Mouse (Mus musculus) forebrain, postnatal 0 days (tissue): Measurements from ENCODE around the gene Des. TPM values are rescaled to one million over a fixed set of nuclear protein-coding genes. Genes with fewer than 3 reads are reported as not detected.

Experiments used
- ATAC-seq: fragments of 200-750 bp; cut with Nextera tagmentation; 2 replicates; pipeline ENCODE4 v1.8.0; 2017; ENCODE audit warnings: mild to moderate bottlenecking, moderate library complexity
- DNase-seq: peaks from one replicate; pipeline ENCODE4 v3.0.0-alpha.2; 2015
- H3K27ac ChIP-seq: fragments of 300-500 bp; sonication (generic); 2 replicates; pipeline ENCODE4 v1.5.1; 2014; ENCODE audit warnings: low read depth, mild to moderate bottlenecking, antibody characterized with exemption, low read length, moderate library complexity, mixed read lengths
- H3K27me3 ChIP-seq: fragments of 300-500 bp; sonication (generic); 2 replicates; pipeline ENCODE4 v1.6.1; 2014; ENCODE audit warnings: mild to moderate bottlenecking, low read length, mixed read lengths; ENCODE audit not compliant: insufficient read depth
- H3K36me3 ChIP-seq: fragments of 300-500 bp; sonication (generic); 2 replicates; pipeline ENCODE4 v1.6.1; 2014; ENCODE audit warnings: mild to moderate bottlenecking, moderate library complexity; ENCODE audit not compliant: insufficient read depth
- H3K4me1 ChIP-seq: fragments of 300-500 bp; sonication (generic); 2 replicates; pipeline ENCODE4 v1.6.1; 2014; ENCODE audit warnings: antibody characterized with exemption; ENCODE audit not compliant: insufficient read depth
- H3K4me2 ChIP-seq: fragments of 300-500 bp; sonication (generic); 2 replicates; pipeline ENCODE4 v1.6.1; 2014; ENCODE audit warnings: low read depth, mild to moderate bottlenecking, moderate library complexity
- H3K4me3 ChIP-seq: fragments of 300-500 bp; sonication (generic); 2 replicates; pipeline ENCODE4 v1.5.1; 2014; ENCODE audit warnings: low read depth, low read length, mixed read lengths
- H3K9ac ChIP-seq: fragments of 300-500 bp; sonication (generic); 2 replicates; pipeline ENCODE4 v1.6.1; 2014; ENCODE audit warnings: mild to moderate bottlenecking
- H3K9me3 ChIP-seq: fragments of 300-500 bp; sonication (generic); 2 replicates; pipeline ENCODE4 v1.6.1; 2016; ENCODE audit warnings: low read length
- CTCF ChIP-seq: sonication (generic); IDR thresholded peaks from 2 replicates; pipeline ENCODE4 v1.5.1; 2016; ENCODE audit warnings: antibody characterized with exemption, control low read depth, low read depth
- WGBS: fragments of 180-500 bp; shearing (Covaris S2); extraction: QIAGEN DNeasy Blood & Tissue Kit; methylation state at CpG from one replicate; pipeline ENCODE4 v1.1.7; 2014; 5-methylcytosine and 5-hydroxymethylcytosine counted together
- polyA plus RNA-seq: library from polyadenylated mRNA; unstranded; fragments of >200 nt; fragmentation: Nextera tagmentation; extraction: Ambion mirVana; gene quantifications from 2 replicates; pipeline ENCODE4 v1.2.1, GENCODE M21; 2015
- total RNA-seq: library from RNA; depleted of rRNA; stranded (reverse); fragments of >200 nt; gene quantifications from 2 replicates; pipeline ENCODE4 v1.2.3, GENCODE M21; 2014; rRNA removed

Des gene
- 1.0 and 1.4 TPM in 2 replicates for total RNA-seq
- 1.2 TPM in 2 replicates for polyA plus RNA-seq

DNA sequence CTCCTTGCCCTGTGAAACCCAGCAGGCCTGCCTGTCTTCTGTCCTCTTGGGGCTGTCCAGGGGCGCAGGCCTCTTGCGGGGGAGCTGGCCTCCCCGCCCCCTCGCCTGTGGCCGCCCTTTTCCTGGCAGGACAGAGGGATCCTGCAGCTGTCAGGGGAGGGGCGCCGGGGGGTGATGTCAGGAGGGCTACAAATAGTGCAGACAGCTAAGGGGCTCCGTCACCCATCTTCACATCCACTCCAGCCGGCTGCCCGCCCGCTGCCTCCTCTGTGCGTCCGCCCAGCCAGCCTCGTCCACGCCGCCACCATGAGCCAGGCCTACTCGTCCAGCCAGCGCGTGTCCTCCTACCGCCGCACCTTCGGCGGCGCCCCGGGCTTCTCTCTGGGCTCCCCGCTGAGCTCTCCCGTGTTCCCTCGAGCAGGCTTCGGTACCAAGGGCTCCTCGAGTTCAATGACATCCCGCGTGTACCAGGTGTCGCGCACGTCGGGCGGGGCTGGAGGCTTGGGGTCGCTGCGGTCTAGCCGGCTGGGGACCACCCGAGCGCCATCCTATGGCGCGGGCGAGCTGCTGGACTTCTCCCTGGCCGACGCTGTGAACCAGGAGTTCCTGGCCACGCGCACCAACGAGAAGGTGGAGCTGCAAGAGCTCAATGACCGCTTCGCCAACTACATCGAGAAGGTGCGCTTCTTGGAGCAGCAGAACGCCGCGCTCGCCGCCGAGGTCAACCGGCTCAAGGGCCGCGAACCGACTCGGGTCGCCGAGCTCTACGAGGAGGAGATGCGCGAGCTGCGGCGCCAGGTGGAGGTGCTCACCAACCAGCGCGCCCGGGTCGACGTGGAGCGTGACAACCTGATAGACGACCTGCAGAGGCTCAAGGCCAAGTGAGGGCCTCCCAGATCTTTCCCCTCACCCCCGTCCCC is at the start of gene Des:
TSS of gene Des (plus strand) at position 218 of the 920 bp plus-strand sequence.
- Histone ChIP-seq H3K4me2 (peak within 1 kb of the TSS; percentile 37), H3K27me3 (peaks cover 32% of the 10 kb centered on the region), H3K4me3 (peak within 1 kb of the TSS; percentile 17; the same call in 1 of the 2 replicates), H3K9ac (no peak within 1 kb of the TSS), H3K9me3 (no peaks in the 10 kb centered on the region), H3K4me1 (peaks cover under 1% of the 10 kb centered on the region; the same call in 1 of the 2 replicates), H3K36me3 (no peaks in the 10 kb centered on the region), H3K27ac (no peak within 1 kb of the TSS)
- no peak for ATAC-seq
- no peak for DNase-seq
- WGBS, result 5% methylated on average over 80 of the region's 80 CpGs
- no peak for TF ChIP-seq CTCF

- 94% methylated on average over 6 of the region's 6 CpGs for WGBS
- Histone ChIP-seq H3K4me2 (no peak overlapping the region), H3K4me3 (no peak overlapping the region), H3K36me3 (peaks cover 77% of the 10 kb centered on the region), H3K9me3 (no peaks in the 10 kb centered on the region), H3K27me3 (no peaks in the 10 kb centered on the region), H3K4me1 (peaks cover 6% of the 10 kb centered on the region; the same call in 1 of the 2 replicates), H3K27ac (no peak overlapping the region), H3K9ac (no peak overlapping the region)
- no peak for ATAC-seq
- no peak for DNase-seq
- TF ChIP-seq CTCF, result no peak
Observed at GRCm38 (mm10) chr1:75311694-75312093, 48.4 kb upstream of the Des start.

GRCm38 (mm10) chr1:75315011-75315410 is 45.1 kb upstream of the Des start:
- H3K4me1 ChIP-seq, result peaks cover 7% of the 10 kb centered on the region; the same call in 1 of the 2 replicates
- no peak overlapping the region for H3K4me2 ChIP-seq
- H3K9ac ChIP-seq, result no peak overlapping the region
- WGBS, result 92% methylated on average over 6 of the region's 6 CpGs
- H3K9me3 ChIP-seq, result no peaks in the 10 kb centered on the region
- no peak overlapping the region for H3K27ac ChIP-seq
- peaks cover 50% of the 10 kb centered on the region for H3K36me3 ChIP-seq
- no peaks in the 10 kb centered on the region for H3K27me3 ChIP-seq
- DNase-seq (no peak), ATAC-seq (no peak)
- no peak overlapping the region for H3K4me3 ChIP-seq
- no peak for TF ChIP-seq CTCF

DNA sequence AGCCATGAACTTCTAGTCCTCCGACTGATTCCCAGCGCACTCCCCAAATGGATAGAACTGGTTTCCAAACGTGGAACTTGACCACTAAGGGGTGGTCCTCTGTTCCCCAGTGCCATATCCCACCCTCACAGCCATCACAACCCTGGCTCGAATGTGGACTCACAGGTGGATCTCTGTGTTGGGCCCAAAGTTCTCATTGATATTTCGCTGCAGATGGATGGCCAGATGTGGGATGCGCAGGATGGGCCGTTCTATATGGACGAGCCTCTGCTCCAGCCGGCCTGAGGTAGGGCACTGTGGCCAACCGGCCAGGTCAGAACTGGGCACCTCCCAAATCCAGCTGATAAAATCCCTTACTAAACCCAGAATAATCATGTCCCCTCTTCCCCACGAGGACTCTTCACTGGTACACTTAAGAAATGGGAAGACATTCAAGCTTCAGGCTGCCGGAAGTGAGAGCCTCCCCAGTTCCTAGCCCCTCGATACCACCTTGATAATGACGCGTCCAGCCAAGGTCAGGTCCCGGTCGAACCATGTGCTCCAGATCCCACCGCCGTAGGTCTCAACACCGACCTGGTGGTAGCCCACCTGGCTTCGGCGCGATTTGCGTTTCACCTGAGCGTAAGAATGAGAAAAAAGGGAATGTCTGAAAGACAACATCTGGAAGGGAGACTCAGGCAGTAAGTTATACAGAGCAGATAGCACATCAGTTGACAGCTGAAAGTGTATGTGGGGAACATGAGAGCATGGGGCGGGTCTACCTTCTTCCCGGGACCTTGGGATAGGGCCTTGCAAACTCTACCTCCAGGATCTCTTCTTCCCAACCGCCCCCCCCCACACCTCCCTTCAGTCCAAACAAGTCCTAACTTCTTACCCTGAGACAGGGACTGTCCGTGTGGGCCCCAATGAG is 44.4 kb upstream of the Des start:
- no peak for TF ChIP-seq CTCF
- ATAC-seq (no peak), DNase-seq (no peak)
- Histone ChIP-seq H3K36me3 (peaks cover 43% of the 10 kb centered on the region), H3K9ac (0 out of 2 replicates have a peak overlapping the region, but pooled peaks have one; percentile 72), H3K4me1 (peaks cover 7% of the 10 kb centered on the region; the same call in 1 of the 2 replicates), H3K27me3 (no peaks in the 10 kb centered on the region), H3K9me3 (no peaks in the 10 kb centered on the region), H3K4me2 (peak overlapping the region; percentile 72), H3K4me3 (peak overlapping the region; percentile 73; the same call in 1 of the 2 replicates), H3K27ac (no peak overlapping the region)
- WGBS, result 89% methylated on average over 29 of the region's 29 CpGs

DNA sequence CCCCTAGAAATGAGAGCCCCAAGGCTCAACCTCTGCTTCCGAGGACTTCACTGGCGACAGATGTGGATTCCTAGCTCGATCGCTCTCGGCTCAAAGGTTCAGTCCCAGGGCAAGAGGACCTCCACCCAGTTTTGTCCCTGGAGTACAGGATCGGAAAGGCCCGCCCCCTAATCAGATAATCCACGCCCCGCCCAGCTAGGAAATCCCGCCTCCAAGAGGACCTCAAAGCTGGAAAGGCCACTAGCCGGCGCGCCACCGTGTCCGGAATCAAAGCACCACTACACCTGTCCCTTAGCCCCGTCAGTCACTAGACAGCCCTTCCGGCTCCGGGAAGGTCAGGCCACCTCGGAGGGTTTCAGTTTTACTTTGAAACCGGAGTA is 43.3 kb upstream of the Des start:
- WGBS, result 0% methylated on average over 20 of the region's 20 CpGs
- ATAC-seq (peak; percentile 4), DNase-seq (peak; percentile 77)
- peak; percentile 35; the same call in 1 of the 2 replicates for TF ChIP-seq CTCF
- Histone ChIP-seq H3K27ac (peak overlapping the region; percentile 81), H3K4me1 (peaks cover 7% of the 10 kb centered on the region; the same call in 1 of the 2 replicates), H3K9ac (peak overlapping the region; percentile 72), H3K9me3 (no peaks in the 10 kb centered on the region), H3K36me3 (peaks cover 33% of the 10 kb centered on the region), H3K27me3 (no peaks in the 10 kb centered on the region), H3K4me3 (peak overlapping the region; percentile 73), H3K4me2 (peak overlapping the region; percentile 72)

GRCm38 (mm10) chr1:75317241-75318201 is 42.6 kb upstream of the Des start, which contains the start of gene Dnpep:
Dnpep (minus strand) TSS chr1:75317990.
- WGBS, result 1% methylated on average over 89 of the region's 92 CpGs
- H3K27me3 ChIP-seq, result no peaks in the 10 kb centered on the region
- peak; percentile 100 for DNase-seq
- peak; percentile 97 for ATAC-seq
- H3K36me3 ChIP-seq, result peaks cover 26% of the 10 kb centered on the region
- peak within 1 kb of the TSS; percentile 72 for H3K4me2 ChIP-seq
- H3K9ac ChIP-seq, result peak within 1 kb of the TSS; percentile 72
- H3K4me1 ChIP-seq, result peaks cover 7% of the 10 kb centered on the region; the same call in 1 of the 2 replicates
- TF ChIP-seq CTCF, result peak; percentile 85
- H3K27ac ChIP-seq, result peak within 1 kb of the TSS; percentile 81
- H3K4me3 ChIP-seq, result peak within 1 kb of the TSS; percentile 73
- no peaks in the 10 kb centered on the region for H3K9me3 ChIP-seq
